Mouse (Mus musculus) heart, embryonic 10.5 days (tissue): ENCODE measurements around the gene Dnaja4. TPM values are rescaled to one million over a fixed set of nuclear protein-coding genes. Genes with fewer than 3 reads are reported as not detected.

ENCODE experiments used
- DNase-seq: peaks from one replicate; pipeline ENCODE4 v3.0.0-alpha.2; 2017; ENCODE audit warnings: low spot score
- H3K27ac ChIP-seq: fragments of 300-500 bp; sonication (generic); 2 replicates; pipeline ENCODE4 v1.5.1; 2016; ENCODE audit warnings: mild to moderate bottlenecking
- H3K27me3 ChIP-seq: fragments of 300-500 bp; sonication (generic); 2 replicates; pipeline ENCODE4 v1.6.1; 2016; ENCODE audit warnings: mild to moderate bottlenecking; ENCODE audit not compliant: poor library complexity, insufficient read depth, severe bottlenecking
- H3K36me3 ChIP-seq: fragments of 300-500 bp; sonication (generic); 2 replicates; pipeline ENCODE4 v1.6.1; 2016; ENCODE audit warnings: mild to moderate bottlenecking, moderate library complexity
- H3K4me1 ChIP-seq: fragments of 300-500 bp; sonication (generic); 2 replicates; pipeline ENCODE4 v1.6.1; 2016; ENCODE audit warnings: mild to moderate bottlenecking
- H3K4me3 ChIP-seq: fragments of 300-500 bp; sonication (generic); 2 replicates; pipeline ENCODE4 v1.5.1; 2016; ENCODE audit warnings: mild to moderate bottlenecking, moderate library complexity
- H3K9me3 ChIP-seq: fragments of 300-500 bp; sonication (generic); 2 replicates; pipeline ENCODE4 v1.6.1; 2016; ENCODE audit warnings: mild to moderate bottlenecking, moderate library complexity
- WGBS: fragments of 180-500 bp; shearing (Covaris S2); methylation state at CpG from one replicate; pipeline ENCODE4 v1.1.7; 2016; 5-methylcytosine and 5-hydroxymethylcytosine counted together
- polyA plus RNA-seq: library from polyadenylated mRNA; unstranded; fragments of >200 nt; fragmentation: Nextera tagmentation; extraction: Ambion mirVana; gene quantifications from 2 replicates; pipeline ENCODE4 v1.2.1, GENCODE M21; 2016

Gene Dnaja4
- 9.7 and 16.3 TPM in 2 replicates for polyA plus RNA-seq

DNA sequence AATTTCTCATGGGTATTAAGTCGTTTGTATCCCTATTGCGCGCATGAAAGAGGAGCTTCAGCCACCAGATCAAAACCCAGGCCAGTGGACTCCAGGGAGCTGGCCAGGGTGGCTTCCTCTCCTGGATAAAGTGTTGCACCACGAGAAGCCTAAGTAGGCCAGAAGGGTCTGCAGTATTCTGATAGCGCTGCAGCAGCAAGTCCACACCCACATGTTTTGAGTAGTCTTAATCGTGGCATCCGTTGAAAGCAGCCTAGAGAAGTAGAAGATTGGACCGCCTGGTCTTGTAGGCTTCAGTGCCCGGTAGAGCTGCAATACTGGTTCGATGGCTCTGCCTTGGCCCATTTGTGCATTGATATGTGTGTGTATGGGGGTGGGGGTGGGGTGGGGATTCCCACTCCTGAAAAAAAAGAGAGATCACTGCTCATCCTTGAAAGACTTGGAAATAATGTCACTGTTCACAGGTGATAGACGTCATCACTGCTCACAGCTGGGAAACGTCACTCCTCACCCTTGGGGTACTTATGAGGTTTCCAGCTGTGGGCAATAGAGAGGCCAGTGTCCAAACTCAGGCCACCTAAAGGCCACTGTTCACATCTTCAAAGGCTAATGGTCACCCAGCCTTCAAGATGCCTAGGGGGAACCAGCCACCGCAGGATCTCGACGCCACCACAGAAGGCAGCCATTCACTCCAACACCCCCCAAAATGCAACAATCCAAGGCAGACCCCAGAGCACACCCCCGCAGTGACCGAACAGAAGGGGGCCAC is at the start of gene Dnaja4:
Gene Dnaja4 (plus strand): TSS at position 556 of the 769 bp plus-strand sequence.
- WGBS, result 53% methylated on average over 17 of the region's 17 CpGs
- Histone ChIP-seq H3K27me3 (peaks cover 39% of the 10 kb centered on the region), H3K4me1 (peaks cover 41% of the 10 kb centered on the region), H3K9me3 (no peaks in the 10 kb centered on the region), H3K4me3 (peak within 1 kb of the TSS; percentile 84), H3K27ac (peak within 1 kb of the TSS; percentile 93), H3K36me3 (no peaks in the 10 kb centered on the region)
- DNase-seq, result peak; percentile 85

DNA sequence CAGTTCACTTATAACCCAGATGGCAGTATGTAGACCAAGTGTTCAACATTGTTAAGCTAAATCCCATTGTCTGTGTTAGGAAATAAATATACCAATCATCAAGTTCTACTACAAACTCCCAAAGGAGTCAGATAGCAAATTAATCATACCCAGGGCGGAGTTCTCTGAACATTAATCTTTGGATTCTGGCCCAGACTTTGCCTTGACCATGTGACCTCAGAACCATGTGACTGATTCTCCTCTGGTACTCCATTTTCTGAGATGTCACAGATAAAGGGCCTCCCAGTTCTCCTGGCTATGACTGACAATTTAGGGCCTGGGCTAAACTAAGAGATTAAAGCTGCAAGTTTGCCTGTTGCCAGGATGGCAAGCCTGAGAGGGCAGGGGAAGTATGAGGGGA is 49.3 kb upstream of the Dnaja4 start:
- H3K27me3 ChIP-seq, result peaks cover 12% of the 10 kb centered on the region; the same call in 1 of the 2 replicates
- H3K27ac ChIP-seq, result no peak overlapping the region
- 91% methylated on average over 1 of the region's 1 CpGs for WGBS
- no peaks in the 10 kb centered on the region for H3K9me3 ChIP-seq
- no peak overlapping the region for H3K4me3 ChIP-seq
- H3K36me3 ChIP-seq, result no peaks in the 10 kb centered on the region
- H3K4me1 ChIP-seq, result no peaks in the 10 kb centered on the region
- no peak for DNase-seq

GRCm38 (mm10) chr9:54652778-54653177 is 45.9 kb upstream of the Dnaja4 start:
- DNase-seq, result no peak
- Histone ChIP-seq H3K27me3 (no peaks in the 10 kb centered on the region), H3K4me3 (no peak overlapping the region), H3K4me1 (no peaks in the 10 kb centered on the region), H3K9me3 (no peaks in the 10 kb centered on the region), H3K36me3 (no peaks in the 10 kb centered on the region), H3K27ac (no peak overlapping the region)
- 68% methylated on average over 2 of the region's 2 CpGs for WGBS

DNA sequence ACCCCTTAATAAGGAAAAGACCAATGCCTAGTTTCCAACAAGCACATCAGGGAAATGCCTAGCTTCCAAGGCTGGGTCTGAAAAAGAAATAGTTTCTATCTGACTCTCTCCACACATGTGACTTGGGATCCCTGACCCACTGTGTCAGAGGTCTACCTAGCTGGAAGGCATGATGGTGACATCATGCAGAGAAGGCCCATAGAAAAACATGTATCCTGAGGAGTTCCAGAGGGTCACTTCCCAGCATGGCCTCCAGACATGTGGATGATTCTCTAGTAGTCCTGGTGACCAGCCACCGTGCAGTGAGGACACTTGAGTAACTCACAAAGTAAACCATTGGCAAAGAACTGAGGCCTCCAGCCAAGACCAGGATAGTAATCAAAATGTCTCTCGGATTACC is 42.8 kb upstream of the Dnaja4 start:
- no peaks in the 10 kb centered on the region for H3K4me1 ChIP-seq
- H3K27ac ChIP-seq, result no peak overlapping the region
- H3K9me3 ChIP-seq, result no peaks in the 10 kb centered on the region
- no peak overlapping the region for H3K4me3 ChIP-seq
- WGBS, result 84% methylated on average over 2 of the region's 2 CpGs
- no peaks in the 10 kb centered on the region for H3K27me3 ChIP-seq
- no peaks in the 10 kb centered on the region for H3K36me3 ChIP-seq
- DNase-seq, result no peak

DNA sequence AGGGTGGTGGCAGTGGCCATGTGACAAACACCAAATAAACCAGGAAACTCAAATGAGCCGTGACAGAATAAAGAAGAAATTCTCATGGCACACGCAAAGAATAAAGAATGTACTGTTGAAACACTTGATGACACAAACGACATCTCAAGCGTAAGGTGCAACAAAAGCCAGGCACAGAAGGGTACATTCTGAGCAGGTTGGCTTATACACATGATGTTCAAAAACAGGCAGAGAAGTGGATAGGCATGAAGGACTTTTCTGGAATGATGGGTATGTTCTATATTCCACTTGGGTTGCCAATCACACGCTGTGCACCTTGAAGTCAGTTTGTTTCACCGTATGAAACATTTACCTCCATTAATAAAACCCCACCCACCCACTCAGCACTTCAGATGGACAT is 42.3 kb upstream of the Dnaja4 start:
- Histone ChIP-seq H3K27ac (no peak overlapping the region), H3K4me3 (no peak overlapping the region), H3K27me3 (peaks cover 2% of the 10 kb centered on the region; the same call in 1 of the 2 replicates), H3K4me1 (peaks cover 1% of the 10 kb centered on the region), H3K9me3 (no peaks in the 10 kb centered on the region), H3K36me3 (no peaks in the 10 kb centered on the region)
- no peak for DNase-seq
- 83% methylated on average over 6 of the region's 6 CpGs for WGBS

DNA sequence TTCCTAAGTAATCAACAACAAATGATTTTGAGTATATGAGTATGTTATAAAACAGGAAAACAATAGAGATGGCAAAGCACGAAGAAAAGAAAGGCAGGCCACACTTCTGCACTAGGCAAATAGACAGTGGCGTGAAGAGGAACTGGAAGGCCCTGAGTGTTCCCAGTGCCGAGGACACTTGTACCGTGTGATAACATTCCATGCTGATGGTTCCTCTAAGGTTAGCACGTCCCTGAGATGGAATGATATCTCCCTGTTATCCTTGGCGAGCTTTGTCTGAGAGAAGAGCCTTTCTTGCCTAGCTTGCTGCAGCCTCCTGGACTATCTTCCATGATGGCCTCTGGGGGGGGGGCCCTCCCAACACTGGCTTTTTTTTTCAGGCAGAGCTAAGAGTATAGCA is 39.9 kb upstream of the Dnaja4 start:
- 51% methylated on average over 6 of the region's 6 CpGs for WGBS
- no peak for DNase-seq
- Histone ChIP-seq H3K27me3 (peaks cover 10% of the 10 kb centered on the region; the same call in 1 of the 2 replicates), H3K4me3 (no peak overlapping the region), H3K9me3 (no peaks in the 10 kb centered on the region), H3K36me3 (no peaks in the 10 kb centered on the region), H3K27ac (no peak overlapping the region), H3K4me1 (peaks cover 10% of the 10 kb centered on the region)

- DNase-seq, result no peak
- peak within 1 kb of the TSS; percentile 31; the same call in 1 of the 2 replicates for H3K4me3 ChIP-seq
- H3K27ac ChIP-seq, result peak within 1 kb of the TSS; percentile 10; the same call in 1 of the 2 replicates
- H3K27me3 ChIP-seq, result peaks cover 10% of the 10 kb centered on the region; the same call in 1 of the 2 replicates
- 22% methylated on average over 10 of the region's 10 CpGs for WGBS
- H3K4me1 ChIP-seq, result peaks cover 10% of the 10 kb centered on the region
- H3K9me3 ChIP-seq, result no peaks in the 10 kb centered on the region
- no peaks in the 10 kb centered on the region for H3K36me3 ChIP-seq
Observed at GRCm38 (mm10) chr9:54661605-54662377, 36.9 kb upstream of the Dnaja4 start, which contains the start of gene Acsbg1. Acsbg1 (minus strand) TSS chr9:54661870.

DNA sequence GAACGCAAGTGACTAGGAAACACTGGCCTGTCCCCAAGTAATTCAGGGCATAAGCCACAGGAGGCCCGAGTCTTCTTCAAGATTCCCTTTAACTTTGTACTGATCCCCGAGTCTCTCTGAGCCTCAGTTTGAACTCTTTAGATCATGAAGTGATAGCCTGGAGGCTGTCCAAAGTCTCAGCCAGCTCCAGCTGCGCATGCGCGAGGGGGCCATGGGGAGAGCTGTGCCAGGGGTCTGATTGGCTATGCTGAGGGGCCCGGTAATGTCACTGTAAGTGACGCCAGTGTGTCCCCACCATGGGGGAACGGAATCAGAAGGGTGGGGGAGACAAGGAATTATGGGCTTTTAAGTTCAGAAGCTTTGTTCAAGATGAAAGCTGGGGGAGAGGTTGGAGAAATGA is 34.3 kb upstream of the Dnaja4 start:
- 78% methylated on average over 9 of the region's 9 CpGs for WGBS
- no peak overlapping the region for H3K4me3 ChIP-seq
- DNase-seq, result no peak

DNA sequence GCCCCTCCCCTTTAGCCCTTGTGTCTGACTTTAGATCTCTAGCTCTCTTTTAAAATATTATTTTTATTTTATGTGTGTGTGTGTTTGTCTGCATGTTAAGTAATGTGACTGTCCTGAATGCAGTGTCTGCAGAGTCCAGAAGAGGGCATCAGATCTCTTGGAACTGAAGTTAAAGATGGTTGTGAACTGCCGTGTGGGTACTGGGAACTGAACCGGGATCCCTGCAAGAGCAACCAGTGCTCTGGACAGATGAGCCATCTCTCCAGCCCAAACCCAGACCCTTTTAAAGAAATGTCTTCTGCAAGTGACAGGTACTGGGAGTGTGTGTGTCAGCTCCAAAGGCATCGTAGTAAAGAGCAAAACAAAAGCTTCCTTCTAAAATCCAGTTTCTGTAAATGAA is 32.6 kb upstream of the Dnaja4 start:
- 90% methylated on average over 3 of the region's 3 CpGs for WGBS
- H3K4me3 ChIP-seq, result no peak overlapping the region

More for the DNA sequence above, 34.3 kb upstream of the Dnaja4 start:
- Histone ChIP-seq H3K36me3 (no peaks in the 10 kb centered on the region), H3K27me3 (peaks cover 10% of the 10 kb centered on the region; the same call in 1 of the 2 replicates), H3K27ac (no peak overlapping the region), H3K9me3 (no peaks in the 10 kb centered on the region), H3K4me1 (peaks cover 10% of the 10 kb centered on the region)

GRCm38 (mm10) chr9:54668455-54668854 is 30.2 kb upstream of the Dnaja4 start:
- no peak for DNase-seq
- Histone ChIP-seq H3K27ac (no peak overlapping the region), H3K27me3 (no peaks in the 10 kb centered on the region), H3K36me3 (no peaks in the 10 kb centered on the region), H3K4me1 (no peaks in the 10 kb centered on the region), H3K4me3 (no peak overlapping the region), H3K9me3 (no peaks in the 10 kb centered on the region)
- 75% methylated on average over 4 of the region's 4 CpGs for WGBS

More for the DNA sequence above, 32.6 kb upstream of the Dnaja4 start:
- no peaks in the 10 kb centered on the region for H3K36me3 ChIP-seq
- no peaks in the 10 kb centered on the region for H3K9me3 ChIP-seq
- H3K27me3 ChIP-seq, result peaks cover 10% of the 10 kb centered on the region; the same call in 1 of the 2 replicates
- H3K4me1 ChIP-seq, result peaks cover 10% of the 10 kb centered on the region
- H3K27ac ChIP-seq, result no peak overlapping the region
- DNase-seq, result no peak

- H3K9me3 ChIP-seq, result no peaks in the 10 kb centered on the region
- H3K27ac ChIP-seq, result no peak overlapping the region
- no peaks in the 10 kb centered on the region for H3K4me1 ChIP-seq
- no peak overlapping the region for H3K4me3 ChIP-seq
- WGBS, result 82% methylated on average over 3 of the region's 3 CpGs
- DNase-seq, result no peak
- no peaks in the 10 kb centered on the region for H3K27me3 ChIP-seq
- no peaks in the 10 kb centered on the region for H3K36me3 ChIP-seq
Observed at GRCm38 (mm10) chr9:54671962-54672361, 26.7 kb upstream of the Dnaja4 start.

DNA sequence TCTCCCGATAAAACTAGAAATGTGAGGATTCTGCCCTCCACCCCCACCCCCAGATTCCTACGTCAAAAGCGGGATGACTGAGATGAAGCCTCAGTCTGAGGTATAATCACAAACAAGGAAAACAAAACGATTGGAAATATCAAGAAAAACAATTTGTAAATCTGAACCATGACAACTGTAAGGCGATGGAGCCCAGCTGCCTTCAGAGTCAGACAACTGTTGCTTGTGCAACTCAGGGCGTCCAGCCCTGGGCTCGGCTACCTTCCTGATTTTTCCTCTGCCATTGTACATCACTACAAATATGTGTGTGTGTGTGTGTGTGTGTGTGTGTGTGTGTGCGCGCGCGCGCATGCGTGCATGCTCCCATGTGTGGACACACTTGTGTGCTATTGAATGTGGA is 24.8 kb upstream of the Dnaja4 start:
- H3K36me3 ChIP-seq, result no peaks in the 10 kb centered on the region
- H3K4me3 ChIP-seq, result no peak overlapping the region
- no peak overlapping the region for H3K27ac ChIP-seq
- H3K9me3 ChIP-seq, result no peaks in the 10 kb centered on the region
- H3K4me1 ChIP-seq, result no peaks in the 10 kb centered on the region
- peaks cover 6% of the 10 kb centered on the region for H3K27me3 ChIP-seq
- 83% methylated on average over 13 of the region's 13 CpGs for WGBS
- DNase-seq, result no peak

DNA sequence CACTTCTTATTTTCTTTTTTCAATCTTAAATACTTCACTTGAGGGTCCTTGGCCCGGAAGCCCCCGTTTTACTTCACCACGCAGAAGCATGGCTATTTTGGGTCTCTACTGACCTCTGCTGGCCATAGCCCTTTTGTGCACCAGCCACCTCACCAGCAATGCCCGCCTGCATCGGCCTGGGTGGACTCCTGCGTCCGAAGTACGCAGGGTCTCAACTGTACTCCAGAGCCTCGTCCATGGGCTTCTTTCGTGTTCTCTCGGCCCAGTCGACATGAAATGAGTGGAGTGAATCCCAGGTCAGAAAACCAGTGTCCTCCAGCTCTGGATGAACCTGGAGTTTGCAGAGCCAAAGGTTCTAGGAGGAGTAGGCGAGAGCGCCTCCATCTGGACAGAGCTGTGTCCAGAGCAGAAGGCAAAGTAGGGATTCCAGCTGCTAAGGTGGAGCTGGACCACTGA is 22.1 kb upstream of the Dnaja4 start:
- Histone ChIP-seq H3K27ac (peak overlapping the region; percentile 29; the same call in 1 of the 2 replicates), H3K36me3 (no peaks in the 10 kb centered on the region), H3K4me3 (peak overlapping the region; percentile 55), H3K9me3 (no peaks in the 10 kb centered on the region), H3K4me1 (no peaks in the 10 kb centered on the region), H3K27me3 (peaks cover 6% of the 10 kb centered on the region)
- WGBS, result 2% methylated on average over 14 of the region's 14 CpGs
- peak; percentile 86 for DNase-seq
